Mouse (Mus musculus) hindbrain, embryonic 15.5 days (tissue): ENCODE results near the gene Gsto1. TPM values are rescaled to one million over a fixed set of nuclear protein-coding genes. Genes with fewer than 3 reads are reported as not detected.

Experiments
- polyA plus RNA-seq: library from polyadenylated mRNA; unstranded; fragments of >200 nt; fragmentation: Nextera tagmentation; extraction: Ambion mirVana; gene quantifications from 2 replicates; pipeline ENCODE4 v1.2.1, GENCODE M21; 2015

Gene Gsto1
- polyA plus RNA-seq, 1 experiment from 2014 or later = 138 TPM

Other genes starting within 250 kb of the Gsto1 start
- 0.13 and 0.24 TPM in 2 replicates for gene Col17a1, start 162.9 kb upstream of the Gsto1 start, polyA plus RNA-seq
- gene Sfr1, start 123.3 kb upstream of the Gsto1 start, polyA plus RNA-seq = 153 and 157 TPM in 2 replicates
- 1.2 TPM in 2 replicates for gene Gsto2, start 10.6 kb downstream of the Gsto1 start, polyA plus RNA-seq
- 1.5 and 2.3 TPM in 2 replicates for gene Cfap43, start 64.3 kb downstream of the Gsto1 start, polyA plus RNA-seq
- 5.9 and 6.3 TPM in 2 replicates for gene Itprip, start 64.3 kb downstream of the Gsto1 start, polyA plus RNA-seq
- 0.63 and 0.95 TPM in 2 replicates for gene Cfap58, start 82.7 kb downstream of the Gsto1 start, polyA plus RNA-seq